ENCODE assay signal across 7 mouse cellular contexts in the genomic region with DNA sequence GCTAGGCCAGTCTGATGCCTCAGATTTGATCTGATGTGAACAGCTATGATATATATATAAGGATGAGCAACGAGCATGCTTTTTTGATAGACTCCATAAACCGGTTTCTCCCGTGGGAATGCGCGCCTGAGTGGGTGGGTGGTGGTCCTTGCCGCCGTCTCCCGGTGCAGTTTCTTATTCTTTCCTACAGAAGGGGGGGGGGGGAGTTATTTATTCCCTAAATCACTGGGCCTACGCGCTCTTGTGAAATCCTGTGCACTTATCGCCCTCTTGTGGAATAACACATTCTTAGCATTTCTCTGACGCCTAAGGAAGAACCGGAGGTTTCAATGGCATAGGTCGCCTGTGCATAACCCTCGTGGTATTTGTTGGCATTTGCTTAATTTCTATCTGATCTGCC. TPM values are rescaled to one million over a fixed set of nuclear protein-coding genes. Genes with fewer than 3 reads are reported as not detected.
A peak's percentile ranks its signal among the peaks of the same experiment; 100 is the strongest.
DNase-seq lines count a peak whose midpoint lies in the region; ATAC-seq lines count a peak whose summit lies in the region.

No protein-coding gene starts in this region.

- H3K9me3 ChIP-seq in forebrain, embryonic 14.5 days (replicated peaks; ENCODE audit: control insufficient read depth, low read length): no peaks in the 10 kb centered on the region

- H3K4me2 ChIP-seq in forebrain, embryonic 14.5 days (ENCODE audit: low read length): no peak overlapping the region

- H3K36me3 ChIP-seq in forebrain, embryonic 14.5 days (ENCODE audit: control insufficient read depth, insufficient read depth, low read length): no peaks in the 10 kb centered on the region

- peak; percentile 38 for DNase-seq in layer of hippocampus, adult 11-12 months (ENCODE audit: low spot score)
- no peak for DNase-seq in layer of hippocampus, adult 8-10 months (ENCODE audit: low spot score in 2 of 2)
- peak; percentile 73 for DNase-seq in brain, adult 2 months (ENCODE audit: low read depth, low spot score)
- DNase-seq in forebrain, embryonic 14.5 days (ENCODE audit: low spot score): peak; percentile 88
- peak; percentile 49 for DNase-seq in lung, postnatal 36 days
- DNase-seq in spleen, adult 18-20 months: no peak

- 2% methylated on average over 15 of the region's 15 CpGs for WGBS in forebrain, embryonic 14.5 days

- H3K4me1 ChIP-seq in forebrain, embryonic 14.5 days (ENCODE audit: control insufficient read depth, insufficient read depth, low read length): no peaks in the 10 kb centered on the region; the same call in 1 of the 2 replicates

- peaks cover 58% of the 10 kb centered on the region for H3K27me3 ChIP-seq in forebrain, embryonic 14.5 days (replicated peaks; ENCODE audit: control insufficient read depth, insufficient read depth, low read length)

- H3K9ac ChIP-seq in forebrain, embryonic 14.5 days (ENCODE audit: low read length): no peak overlapping the region

- no peak overlapping the region for H3K4me3 ChIP-seq in forebrain, embryonic 14.5 days (ENCODE audit: low read depth, low read length)

- peak; percentile 36 for ATAC-seq in forebrain, embryonic 14.5 days
- ATAC-seq in erythroblast, adult 5-6 weeks (replicated peaks; ENCODE audit: low FRiP score, poor library complexity, severe bottlenecking): no peak

- H3K27ac ChIP-seq in forebrain, embryonic 14.5 days (ENCODE audit: low read depth, low read length): no peak overlapping the region

RNA-seq across cellular contexts. Expression of gene Nkx6-1, which starts 4.6 kb away (rescaled TPM):
- under 1 TPM; 0.25 to 0.34 (median 0.31) TPM for total RNA-seq in layer of hippocampus, adult 8-10 months (2022)
- polyA plus RNA-seq in forebrain, embryonic 14.5 days (2014; fragmentation: Nextera tagmentation; extraction: Ambion mirVana): 0.15 and 0.28 TPM in 2 replicates
- total RNA-seq in erythroblast, adult 5-6 weeks (2015; ENCODE audit: low replicate concordance): not detected in 2 replicates
- not detected in 2 replicates for total RNA-seq in erythroblast, adult 5-6 weeks (2017; ENCODE audit: low replicate concordance)

Comparison
In these comparisons a context has a peak if more than half of its experiments do, and no peak if none do; other contexts are left out.
1. DNase-seq: peak in layer of hippocampus, adult 11-12 months (single experiment), brain, adult 2 months (single experiment), forebrain, embryonic 14.5 days (single experiment) and lung, postnatal 36 days (single experiment); none in layer of hippocampus, adult 8-10 months (0 of 2) and spleen, adult 18-20 months (0 of 2).